Mouse (Mus musculus) midbrain, embryonic 14.5 days (tissue): Measurements from ENCODE around the gene Slc7a8. TPM values are rescaled to one million over a fixed set of nuclear protein-coding genes. Genes with fewer than 3 reads are reported as not detected.
A peak's percentile ranks its signal among the peaks of the same experiment; 100 is the strongest.

Experiments used
- ATAC-seq: fragments of 200-750 bp; cut with Nextera tagmentation; 2 replicates; pipeline ENCODE4 v1.8.0; 2017; ENCODE audit warnings: moderate number of reproducible peaks, moderate library complexity; ENCODE audit not compliant: low FRiP score, low TSS enrichment
- DNase-seq: peaks from one replicate; pipeline ENCODE4 v3.0.0-alpha.2; 2015
- H3K27ac ChIP-seq: fragments of 300-500 bp; sonication (generic); replicated peaks from 2 replicates; pipeline ENCODE4 v1.5.1; 2014; ENCODE audit warnings: mild to moderate bottlenecking, low read depth, low read length, moderate library complexity
- H3K27me3 ChIP-seq: fragments of 300-500 bp; sonication (generic); 2 replicates; pipeline ENCODE4 v1.6.1; 2014; ENCODE audit warnings: low read length, control low read depth, mixed read lengths; ENCODE audit not compliant: control insufficient read depth, insufficient read depth
- H3K36me3 ChIP-seq: fragments of 300-500 bp; sonication (generic); 2 replicates; pipeline ENCODE4 v1.6.1; 2014; ENCODE audit warnings: low read length, control low read depth; ENCODE audit not compliant: control insufficient read depth, insufficient read depth
- H3K4me1 ChIP-seq: fragments of 300-500 bp; sonication (generic); 2 replicates; pipeline ENCODE4 v1.6.1; 2014; ENCODE audit warnings: mild to moderate bottlenecking, antibody characterized with exemption, low read length, control low read depth; ENCODE audit not compliant: control insufficient read depth, insufficient read depth
- H3K4me2 ChIP-seq: fragments of 300-500 bp; sonication (generic); 2 replicates; pipeline ENCODE4 v1.6.1; 2014; ENCODE audit warnings: mild to moderate bottlenecking, low read length, moderate library complexity
- H3K4me3 ChIP-seq: fragments of 300-500 bp; sonication (generic); replicated peaks from 2 replicates; pipeline ENCODE4 v1.5.1; 2014; ENCODE audit warnings: low read depth, low read length
- H3K9ac ChIP-seq: fragments of 300-500 bp; sonication (generic); replicated peaks from 2 replicates; pipeline ENCODE4 v1.6.1; 2014; ENCODE audit warnings: mild to moderate bottlenecking, low read length, moderate library complexity
- H3K9me3 ChIP-seq: fragments of 300-500 bp; sonication (generic); 2 replicates; pipeline ENCODE4 v1.6.1; 2016; ENCODE audit warnings: low read length, control low read depth, mixed read lengths; ENCODE audit not compliant: control insufficient read depth
- WGBS: fragments of 180-500 bp; shearing (Covaris S2); extraction: QIAGEN DNeasy Blood & Tissue Kit; methylation state at CpG from one replicate; pipeline ENCODE4 v1.1.7; 2014; 5-methylcytosine and 5-hydroxymethylcytosine counted together
- polyA plus RNA-seq: library from polyadenylated mRNA; unstranded; fragments of >200 nt; fragmentation: Nextera tagmentation; extraction: Ambion mirVana; gene quantifications from 2 replicates; pipeline ENCODE4 v1.2.1, GENCODE M21; 2014

Slc7a8 gene
- polyA plus RNA-seq, 1 experiment from 2014 or later = 7.6 TPM

GRCm38 (mm10) chr14:54727565-54727964, 54.2 kb downstream of the Slc7a8 start:
- no peak overlapping the region for H3K4me2 ChIP-seq
- no peak for ATAC-seq
- WGBS = 75% methylated on average over 5 of the region's 5 CpGs
- DNase-seq = no peak
- no peaks in the 10 kb centered on the region for H3K9me3 ChIP-seq
- H3K4me3 ChIP-seq = no peak overlapping the region
- no peak overlapping the region for H3K9ac ChIP-seq
- H3K36me3 ChIP-seq = no peaks in the 10 kb centered on the region
- no peaks in the 10 kb centered on the region for H3K4me1 ChIP-seq
- H3K27ac ChIP-seq = no peak overlapping the region
- H3K27me3 ChIP-seq = no peaks in the 10 kb centered on the region

- DNase-seq = no peak
- Histone ChIP-seq H3K4me3 (no peak overlapping the region), H3K9ac (no peak overlapping the region), H3K36me3 (no peaks in the 10 kb centered on the region), H3K27ac (no peak overlapping the region), H3K27me3 (no peaks in the 10 kb centered on the region), H3K4me1 (no peaks in the 10 kb centered on the region), H3K4me2 (no peak overlapping the region), H3K9me3 (no peaks in the 10 kb centered on the region)
- ATAC-seq = no peak
- WGBS = 84% methylated on average over 6 of the region's 6 CpGs
Measured at GRCm38 (mm10) chr14:54724049-54724448, 57.7 kb downstream of the Slc7a8 start.

- ATAC-seq (no peak), DNase-seq (no peak)
- Histone ChIP-seq H3K27me3 (no peaks in the 10 kb centered on the region), H3K36me3 (no peaks in the 10 kb centered on the region), H3K4me2 (no peak overlapping the region), H3K27ac (no peak overlapping the region), H3K9ac (no peak overlapping the region), H3K9me3 (no peaks in the 10 kb centered on the region), H3K4me1 (no peaks in the 10 kb centered on the region), H3K4me3 (no peak overlapping the region)
- 76% methylated on average over 10 of the region's 10 CpGs for WGBS
Measured at GRCm38 (mm10) chr14:54721711-54722110, 60.0 kb downstream of the Slc7a8 start.

GRCm38 (mm10) chr14:54720654-54721350, 60.9 kb downstream of the Slc7a8 start:
- no peaks in the 10 kb centered on the region for H3K36me3 ChIP-seq
- H3K27me3 ChIP-seq = no peaks in the 10 kb centered on the region
- H3K4me2 ChIP-seq = no peak overlapping the region
- H3K4me3 ChIP-seq = no peak overlapping the region
- no peaks in the 10 kb centered on the region for H3K9me3 ChIP-seq
- DNase-seq = no peak
- H3K9ac ChIP-seq = no peak overlapping the region
- no peaks in the 10 kb centered on the region for H3K4me1 ChIP-seq
- no peak for ATAC-seq
- no peak overlapping the region for H3K27ac ChIP-seq
- WGBS = 88% methylated on average over 7 of the region's 7 CpGs

DNA sequence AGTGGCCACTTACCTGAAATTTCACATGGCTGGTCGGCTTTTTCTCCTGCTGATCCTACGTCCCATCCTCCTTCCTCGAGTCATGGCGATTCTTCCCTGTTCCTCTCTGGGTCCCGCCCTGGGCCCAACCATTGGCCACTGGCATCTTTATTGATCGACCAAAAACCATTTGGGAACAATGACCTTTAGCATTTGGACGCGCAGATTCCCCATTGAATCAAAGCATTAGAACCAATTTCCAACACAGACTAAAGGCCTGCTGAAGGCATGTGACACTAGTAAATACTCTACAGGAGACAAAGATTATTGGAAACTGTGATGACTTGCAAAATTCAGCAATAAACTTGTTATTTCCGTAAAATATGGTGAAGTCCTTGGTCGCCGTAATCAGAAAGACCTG, 61.7 kb downstream of the Slc7a8 start:
- Histone ChIP-seq H3K27me3 (no peaks in the 10 kb centered on the region), H3K4me3 (no peak overlapping the region), H3K36me3 (no peaks in the 10 kb centered on the region), H3K4me2 (no peak overlapping the region), H3K9ac (no peak overlapping the region), H3K27ac (no peak overlapping the region), H3K9me3 (no peaks in the 10 kb centered on the region), H3K4me1 (no peaks in the 10 kb centered on the region)
- no peak for ATAC-seq
- 90% methylated on average over 11 of the region's 11 CpGs for WGBS
- no peak for DNase-seq

GRCm38 (mm10) chr14:54715402-54715801, 66.3 kb downstream of the Slc7a8 start:
- WGBS = 88% methylated on average over 1 of the region's 1 CpGs

DNA sequence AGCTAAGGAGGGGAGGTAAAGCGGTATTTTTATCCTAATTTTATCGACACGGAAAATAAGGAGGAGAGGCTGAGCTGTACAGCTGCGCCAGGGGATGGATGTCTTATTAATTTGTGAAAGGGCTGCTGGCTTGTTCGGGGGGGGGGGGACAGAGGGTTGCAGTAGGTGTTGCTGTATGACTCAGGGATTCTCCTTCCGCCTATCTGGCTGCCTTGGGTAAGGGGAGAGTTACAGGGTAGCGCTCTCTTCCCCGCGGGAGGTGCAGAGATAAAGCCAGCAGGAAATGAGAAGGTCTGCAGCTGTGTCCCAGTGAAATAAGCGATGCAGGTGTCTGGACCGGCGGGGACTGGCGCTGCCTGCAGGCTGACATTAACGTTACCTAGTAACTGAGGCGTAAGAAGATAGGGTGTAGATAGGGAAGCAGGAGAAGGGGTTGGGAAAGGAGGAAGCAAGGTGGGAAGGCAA, 67.1 kb downstream of the Slc7a8 start:
- peak overlapping the region; percentile 70 for H3K4me2 ChIP-seq
- H3K9ac ChIP-seq = peak overlapping the region; percentile 44
- DNase-seq (peak; percentile 65), ATAC-seq (peak; percentile 50)
- H3K4me3 ChIP-seq = peak overlapping the region; percentile 36
- no peaks in the 10 kb centered on the region for H3K4me1 ChIP-seq
- no peaks in the 10 kb centered on the region for H3K27me3 ChIP-seq
- WGBS = 2% methylated on average over 15 of the region's 15 CpGs
- no peaks in the 10 kb centered on the region for H3K36me3 ChIP-seq
- H3K27ac ChIP-seq = peak overlapping the region; percentile 15
- no peaks in the 10 kb centered on the region for H3K9me3 ChIP-seq

More at GRCm38 (mm10) chr14:54715402-54715801, 66.3 kb downstream of the Slc7a8 start:
- Histone ChIP-seq H3K9ac (peak overlapping the region; percentile 44; the same call in 1 of the 2 replicates), H3K27ac (no peak overlapping the region), H3K36me3 (no peaks in the 10 kb centered on the region), H3K4me2 (peak overlapping the region; percentile 70), H3K27me3 (no peaks in the 10 kb centered on the region), H3K4me3 (peak overlapping the region; percentile 36; the same call in 1 of the 2 replicates), H3K9me3 (no peaks in the 10 kb centered on the region), H3K4me1 (no peaks in the 10 kb centered on the region)
- DNase-seq = no peak
- no peak for ATAC-seq

- ATAC-seq = peak; percentile 47
- Histone ChIP-seq H3K36me3 (no peaks in the 10 kb centered on the region), H3K27me3 (no peaks in the 10 kb centered on the region), H3K4me2 (peak overlapping the region; percentile 70), H3K4me1 (no peaks in the 10 kb centered on the region), H3K4me3 (peak overlapping the region; percentile 36), H3K9me3 (no peaks in the 10 kb centered on the region), H3K27ac (0 out of 2 replicates have a peak overlapping the region, but pooled peaks have one; percentile 15), H3K9ac (peak overlapping the region; percentile 44)
- under 1% methylated on average over 13 of the region's 13 CpGs for WGBS
- peak; percentile 93 for DNase-seq
Measured at GRCm38 (mm10) chr14:54714121-54714520, 67.6 kb downstream of the Slc7a8 start.

GRCm38 (mm10) chr14:54712861-54713260, 68.9 kb downstream of the Slc7a8 start:
- no peak for ATAC-seq
- Histone ChIP-seq H3K36me3 (no peaks in the 10 kb centered on the region), H3K27me3 (no peaks in the 10 kb centered on the region), H3K4me2 (no peak overlapping the region), H3K4me1 (no peaks in the 10 kb centered on the region), H3K27ac (no peak overlapping the region), H3K9me3 (no peaks in the 10 kb centered on the region), H3K4me3 (no peak overlapping the region), H3K9ac (no peak overlapping the region)
- no peak for DNase-seq
- 85% methylated on average over 8 of the region's 8 CpGs for WGBS
